Mouse (Mus musculus): ENCODE measurements around the gene Diras1. TPM values are rescaled to one million over a fixed set of nuclear protein-coding genes. Genes with fewer than 3 reads are reported as not detected.

The Diras1 gene
- total RNA-seq, 4 experiments from 2014 or later: 0.44 TPM; not detected in 3

- peak; percentile 33 for DNase-seq (ENCODE audit: low spot score)
Measured at GRCm38 (mm10) chr10:80972071-80972987, 53.1 kb downstream of the Diras1 start.

DNA sequence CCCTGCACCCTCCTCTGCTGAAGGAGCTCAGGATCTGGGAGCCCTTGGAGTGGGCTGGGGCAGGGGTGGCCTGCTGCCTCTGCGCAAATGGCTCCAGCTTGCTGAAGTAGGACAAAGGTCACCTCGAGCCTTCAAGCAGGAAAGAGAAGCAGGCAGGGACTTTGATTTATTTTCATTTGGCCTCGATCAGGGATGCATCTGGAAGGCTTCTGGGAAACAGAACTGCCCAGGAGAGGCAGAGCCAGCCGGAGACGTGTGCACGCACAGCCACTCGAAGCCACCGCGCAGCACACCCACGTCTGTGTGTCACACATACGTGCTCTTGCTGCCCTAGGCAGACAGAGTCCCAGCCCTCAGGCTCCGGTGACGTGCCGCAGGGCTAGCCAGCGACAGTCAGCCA is 53.9 kb downstream of the Diras1 start:
- no peak for DNase-seq (ENCODE audit: low spot score)

GRCm38 (mm10) chr10:80970159-80970558 is 55.3 kb downstream of the Diras1 start:
- no peak for DNase-seq (ENCODE audit: low spot score)

Other genes with a start within 250 kb of the Diras1 start
- gene Sf3a2, start 227.5 kb downstream of the Diras1 start, total RNA-seq (2022): 10 to 100 TPM; 25.0 to 33.0 (median 31.5) TPM
- gene Plekhj1, start 227.0 kb downstream of the Diras1 start, total RNA-seq (2022): 10 to 100 TPM; 29.8 to 37.4 (median 32.7) TPM
- gene Amh, start 220.4 kb downstream of the Diras1 start, total RNA-seq (2022): under 1 TPM; 0.14 to 0.50 (median 0.20) TPM
- gene Jsrp1, start 212.2 kb downstream of the Diras1 start, total RNA-seq (2022): 1 to 10 TPM in 1 of 4 experiments, under 1 TPM in 3; 0.47 to 1.6 (median 0.75) TPM
- 1,000 to 10,000 TPM in 2 of 4 experiments, 100 to 1,000 TPM in 2; 848 to 1,083 (median 963) TPM for gene Oaz1, start 199.0 kb downstream of the Diras1 start, total RNA-seq (2022)
- gene Lingo3, start 181.6 kb downstream of the Diras1 start, total RNA-seq (2022): 10 to 100 TPM in 3 of 4 experiments, 1 to 10 TPM in 1; 7.8 to 14.0 (median 12.6) TPM
- 10 to 100 TPM; 23.3 to 32.5 (median 25.0) TPM for gene Lsm7, start 170.5 kb downstream of the Diras1 start, total RNA-seq (2022)
- gene Sppl2b, start 170.4 kb downstream of the Diras1 start, total RNA-seq (2022): 10 to 100 TPM; 11.1 to 15.9 (median 14.4) TPM
- not detected for gene Tmprss9, start 153.8 kb downstream of the Diras1 start, total RNA-seq (2022)
- gene Timm13, start 124.7 kb downstream of the Diras1 start, total RNA-seq (2022): 100 to 1,000 TPM; 117 to 135 (median 123) TPM
- gene Lmnb2, start 107.4 kb downstream of the Diras1 start, total RNA-seq (2022): 1 to 10 TPM; 3.5 to 6.3 (median 4.8) TPM
- gene Gadd45b, start 95.6 kb downstream of the Diras1 start, total RNA-seq (2022): 10 to 100 TPM in 2 of 4 experiments, 1 to 10 TPM in 2; 5.0 to 18.1 (median 12.0) TPM
- 1 to 10 TPM; 1.0 to 1.7 (median 1.5) TPM for gene Gng7, start 10.7 kb downstream of the Diras1 start, total RNA-seq (2022)
- 10 to 100 TPM; 12.1 to 14.1 (median 12.7) TPM for gene Slc39a3, start 11.8 kb upstream of the Diras1 start, total RNA-seq (2022)
- 100 to 1,000 TPM in 2 of 4 experiments, 10 to 100 TPM in 2; 92.0 to 102 (median 99.4) TPM for gene Sgta, start 34.5 kb upstream of the Diras1 start, total RNA-seq (2022)
- 10 to 100 TPM; 12.3 to 14.9 (median 13.2) TPM for gene Thop1, start 44.4 kb upstream of the Diras1 start, total RNA-seq (2022)
- under 1 TPM in 3 of 4 experiments, not detected in 1; 0.14 to 0.53 (median 0.27) TPM for gene Creb3l3, start 73.2 kb upstream of the Diras1 start, total RNA-seq (2022)
- gene Map2k2, start 80.3 kb upstream of the Diras1 start, total RNA-seq (2022): 100 to 1,000 TPM; 110 to 137 (median 130) TPM
- 10 to 100 TPM; 39.4 to 41.9 (median 40.7) TPM for gene Zbtb7a, start 109.6 kb upstream of the Diras1 start, total RNA-seq (2022)
- 10 to 100 TPM; 16.8 to 18.6 (median 17.0) TPM for gene Pias4, start 142.3 kb upstream of the Diras1 start, total RNA-seq (2022)
- 1,000 to 10,000 TPM; 1,076 to 1,267 (median 1,170) TPM for gene Eef2, start 151.0 kb upstream of the Diras1 start, total RNA-seq (2022)
- gene Dapk3, start 157.3 kb upstream of the Diras1 start, total RNA-seq (2022): 10 to 100 TPM; 26.3 to 35.5 (median 29.8) TPM
- gene 4930442H23Rik, start 158.2 kb upstream of the Diras1 start, total RNA-seq (2022): not detected
- 10 to 100 TPM in 1 of 4 experiments, 1 to 10 TPM in 3; 5.8 to 18.8 (median 8.2) TPM for gene Nmrk2, start 176.4 kb upstream of the Diras1 start, total RNA-seq (2022)
- under 1 TPM in 1 of 4 experiments, not detected in 3; 0.63 TPM for gene Atcay, start 205.2 kb upstream of the Diras1 start, total RNA-seq (2022)
- gene Zfr2, start 207.5 kb upstream of the Diras1 start, total RNA-seq (2022): 1 to 10 TPM; 1.6 to 3.1 (median 2.7) TPM
- under 1 TPM; 0.26 to 0.75 (median 0.62) TPM for gene Matk, start 227.3 kb upstream of the Diras1 start, total RNA-seq (2022)
- gene Mrpl54, start 241.3 kb upstream of the Diras1 start, total RNA-seq (2022): 100 to 1,000 TPM; 105 to 124 (median 112) TPM
- 100 to 1,000 TPM; 105 to 122 (median 112) TPM for gene Apba3, start 241.3 kb upstream of the Diras1 start, total RNA-seq (2022)